Mouse (Mus musculus): ENCODE measurements around the gene Nphs1.

- TF ChIP-seq CTCF (conservative IDR thresholded peaks at IDR 0.05 in 1 of 2, IDR thresholded peaks at IDR 0.05 in 1 of 2; ENCODE audit: low read depth in 2 of 2, low read length in 2 of 2) (no peak), POLR2A (IDR thresholded peaks at IDR 0.05; ENCODE audit: low read depth, low read length) (no peak), E2F4 (IDR thresholded peaks at IDR 0.05; ENCODE audit: insufficient replicate concordance, low read depth, low read length) (no peak), USF1 (IDR thresholded peaks at IDR 0.05; ENCODE audit: low read depth, low read length) (no peak), MXI1 (IDR thresholded peaks at IDR 0.05; ENCODE audit: low read depth, low read length) (no peak), MAZ (IDR thresholded peaks at IDR 0.05; ENCODE audit: low read depth, low read length) (no peak)
Observed at GRCm38 (mm10) chr7:30532931-30533330, 74.8 kb downstream of the Nphs1 start.

All from CH12.LX (cell line).